Mouse (Mus musculus) kidney, postnatal 10 days (tissue): ENCODE data around the gene Casz1.

Experiments
- DNase-seq: peaks from one replicate; pipeline ENCODE4 v3.0.0; 2021; ENCODE audit warnings: mixed read lengths

Gene Casz1

DNA sequence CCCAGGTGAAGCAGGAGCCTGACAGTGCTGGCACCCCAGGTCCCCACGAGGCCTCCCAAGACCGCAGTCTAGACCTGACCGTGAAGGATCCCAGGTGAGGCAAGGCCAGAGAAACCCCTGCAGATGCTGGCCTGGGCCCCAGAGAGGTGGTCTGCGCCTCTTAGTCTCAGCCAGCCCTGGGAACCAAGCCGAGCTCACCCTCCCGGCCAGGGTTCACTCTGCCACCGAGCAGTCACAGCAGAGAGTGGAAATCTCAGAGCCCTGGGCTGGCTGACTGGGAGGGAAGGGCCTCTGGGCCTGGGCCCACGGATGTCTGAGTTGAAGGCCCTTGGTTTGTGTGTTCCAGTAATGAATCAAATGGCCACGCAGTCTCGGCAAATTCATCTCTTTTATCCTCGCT lies 137.1 kb downstream of the Casz1 start:
- DNase-seq = no peak

DNA sequence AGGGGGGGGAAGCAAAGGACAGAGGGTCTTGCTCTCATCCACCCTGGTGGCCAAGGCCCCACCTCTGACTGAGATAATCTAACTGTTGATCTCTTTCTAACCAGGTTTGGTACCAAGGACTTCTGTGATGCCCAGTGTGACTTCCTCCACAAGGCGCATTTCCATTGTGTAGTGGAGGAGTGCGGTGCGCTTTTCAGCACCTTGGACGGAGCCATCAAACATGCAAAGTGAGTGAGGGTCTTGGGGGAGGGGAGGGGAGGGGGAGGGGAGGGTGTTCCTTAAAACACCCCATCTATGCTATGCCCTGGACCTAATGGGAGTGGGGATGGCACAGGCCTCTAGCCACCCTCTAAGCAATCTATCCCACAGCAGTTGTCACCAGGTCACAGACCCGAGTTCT lies 138.9 kb downstream of the Casz1 start:
- no peak for DNase-seq

DNA sequence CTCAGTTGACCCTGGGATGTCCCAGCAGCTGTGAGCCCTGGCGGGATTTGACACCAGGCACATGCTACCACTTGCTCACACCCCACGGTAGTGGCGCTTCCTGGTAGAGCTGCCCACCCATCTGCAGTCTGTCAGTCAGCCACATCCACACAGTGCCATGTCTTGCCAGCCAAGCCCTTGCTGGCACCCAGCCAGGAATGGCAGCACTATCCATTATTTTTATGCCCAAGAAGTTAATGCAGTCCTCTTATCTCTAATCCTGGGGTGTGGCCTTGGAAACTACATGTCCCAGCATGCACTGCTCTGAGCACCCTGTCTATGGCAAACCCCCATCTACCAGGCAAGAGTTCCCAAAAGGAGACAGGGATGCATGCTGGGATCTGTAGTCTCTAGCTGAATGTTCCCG lies 141.2 kb downstream of the Casz1 start:
- DNase-seq = no peak

DNA sequence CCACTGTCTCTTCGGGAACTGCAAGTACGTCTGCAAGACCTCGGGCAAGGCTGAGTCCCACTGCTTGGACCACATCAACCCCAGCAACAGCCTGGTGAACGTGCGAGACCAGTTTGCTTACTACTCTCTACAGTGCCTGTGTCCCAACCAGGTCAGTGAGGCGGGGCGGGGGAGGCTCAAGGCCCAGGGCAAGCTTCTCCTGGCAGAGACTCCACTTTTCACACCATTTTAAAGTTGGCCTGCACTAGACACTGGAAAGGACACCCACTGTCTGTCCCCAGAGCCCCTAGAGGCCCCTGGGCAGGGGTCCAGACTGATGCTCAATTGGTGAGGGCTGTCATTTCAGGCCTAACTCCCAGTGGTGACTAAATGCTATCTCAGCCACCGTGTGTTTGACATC lies 141.8 kb downstream of the Casz1 start:
- DNase-seq = no peak

DNA sequence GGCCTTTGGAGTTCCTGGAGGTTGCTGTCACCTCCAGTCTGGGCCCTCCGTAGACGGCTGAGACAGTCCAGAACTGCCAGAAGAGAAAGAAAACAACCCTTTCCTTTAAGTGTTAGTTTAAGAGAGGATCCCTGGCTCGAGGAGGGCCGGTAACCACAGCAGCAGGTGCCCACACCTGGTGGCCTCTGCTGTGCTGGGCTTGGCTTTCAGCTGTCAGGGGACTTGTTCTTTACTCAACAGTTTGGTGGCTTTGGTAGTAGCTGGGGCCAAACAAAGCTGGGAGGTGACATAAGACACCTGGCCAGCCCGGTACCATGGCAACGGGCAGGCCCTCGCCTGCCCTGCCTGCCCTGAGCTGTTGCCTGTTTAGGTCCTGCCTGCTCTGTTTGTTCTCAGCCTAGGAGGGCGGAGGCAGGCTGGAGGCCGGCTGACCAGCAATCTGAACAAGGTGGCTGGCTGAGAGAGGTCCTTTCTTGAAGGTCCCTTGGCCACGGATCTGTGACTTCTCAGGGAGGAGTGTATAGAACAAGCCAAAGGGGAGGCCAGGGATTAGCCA lies 143.7 kb downstream of the Casz1 start:
- DNase-seq = peak; percentile 57

DNA sequence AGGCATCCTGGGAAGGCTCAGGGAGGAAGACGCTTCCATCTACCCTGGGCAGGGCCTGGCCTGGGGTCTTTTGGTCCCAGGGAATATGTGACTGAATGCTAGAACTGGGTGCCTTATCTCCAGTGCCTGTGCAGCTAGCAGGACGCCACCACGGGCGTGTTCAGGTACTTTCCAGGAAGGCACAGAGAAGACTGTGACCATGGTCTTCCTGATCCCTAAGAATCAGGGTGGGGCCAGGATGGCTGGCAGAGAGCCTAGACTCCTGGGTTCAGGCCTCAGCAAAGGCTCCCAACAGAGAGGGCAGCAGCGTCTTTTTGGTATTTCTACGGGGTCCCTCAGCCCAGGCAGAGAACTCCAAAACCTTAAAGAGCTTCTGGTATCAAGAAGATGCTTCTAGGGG lies 146.3 kb downstream of the Casz1 start:
- DNase-seq = no peak

DNA sequence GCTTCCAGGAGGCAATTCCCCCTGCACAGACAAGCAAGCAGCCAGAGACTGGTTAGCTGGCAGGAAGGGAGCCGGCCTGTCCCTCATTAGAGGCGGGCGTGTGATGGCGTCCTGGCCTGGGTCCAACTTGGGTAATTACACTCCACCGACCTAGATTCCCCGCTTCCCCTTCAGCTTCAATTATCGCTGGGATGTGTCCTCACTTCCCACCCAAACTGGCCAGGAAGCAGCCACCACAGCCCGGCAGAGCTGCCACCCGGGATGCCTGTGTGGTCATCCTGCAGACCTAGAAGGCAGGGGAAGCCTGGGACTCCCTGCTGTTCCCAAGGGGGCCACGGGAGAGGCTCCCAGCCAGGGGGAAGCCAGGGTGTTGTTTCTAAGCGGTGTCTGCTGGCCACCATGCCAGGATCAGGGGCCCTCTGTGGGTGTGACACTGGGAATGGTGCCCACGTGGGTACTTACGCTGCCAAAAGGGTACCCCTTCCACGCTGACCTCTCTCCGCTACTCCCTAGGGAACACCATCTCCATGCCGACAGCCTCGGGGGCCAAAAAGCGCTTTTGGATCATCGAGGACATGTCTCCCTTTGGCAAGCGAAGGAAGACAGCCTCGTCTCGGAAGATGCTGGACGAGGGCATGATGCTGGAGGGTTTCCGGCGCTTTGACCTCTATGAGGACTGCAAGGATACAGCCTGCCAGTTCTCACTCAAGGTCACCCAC lies 146.9 kb downstream of the Casz1 start:
- peak; percentile 79 for DNase-seq

DNA sequence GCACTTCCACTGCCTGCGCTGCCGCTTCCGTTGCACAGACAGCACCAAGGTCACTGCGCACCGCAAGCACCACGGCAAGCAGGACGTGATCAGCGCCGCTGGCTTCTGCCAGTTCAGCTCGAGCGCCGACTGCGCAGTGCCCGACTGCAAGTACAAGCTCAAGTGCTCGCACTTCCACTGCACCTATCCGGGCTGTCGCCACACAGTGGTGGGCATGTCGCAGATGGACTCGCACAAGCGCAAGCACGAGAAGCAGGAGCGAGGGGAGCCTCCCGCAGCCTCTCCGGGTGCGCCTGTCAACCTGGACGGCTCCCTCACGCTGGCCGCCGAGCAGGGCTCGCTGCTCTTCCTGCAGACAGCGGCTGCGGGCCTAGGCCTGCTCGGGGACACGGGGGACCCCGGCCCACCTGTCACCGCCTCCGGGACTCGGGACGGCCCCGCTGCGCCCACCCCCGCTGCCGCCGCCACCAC lies 147.6 kb downstream of the Casz1 start:
- peak; percentile 53 for DNase-seq

DNA sequence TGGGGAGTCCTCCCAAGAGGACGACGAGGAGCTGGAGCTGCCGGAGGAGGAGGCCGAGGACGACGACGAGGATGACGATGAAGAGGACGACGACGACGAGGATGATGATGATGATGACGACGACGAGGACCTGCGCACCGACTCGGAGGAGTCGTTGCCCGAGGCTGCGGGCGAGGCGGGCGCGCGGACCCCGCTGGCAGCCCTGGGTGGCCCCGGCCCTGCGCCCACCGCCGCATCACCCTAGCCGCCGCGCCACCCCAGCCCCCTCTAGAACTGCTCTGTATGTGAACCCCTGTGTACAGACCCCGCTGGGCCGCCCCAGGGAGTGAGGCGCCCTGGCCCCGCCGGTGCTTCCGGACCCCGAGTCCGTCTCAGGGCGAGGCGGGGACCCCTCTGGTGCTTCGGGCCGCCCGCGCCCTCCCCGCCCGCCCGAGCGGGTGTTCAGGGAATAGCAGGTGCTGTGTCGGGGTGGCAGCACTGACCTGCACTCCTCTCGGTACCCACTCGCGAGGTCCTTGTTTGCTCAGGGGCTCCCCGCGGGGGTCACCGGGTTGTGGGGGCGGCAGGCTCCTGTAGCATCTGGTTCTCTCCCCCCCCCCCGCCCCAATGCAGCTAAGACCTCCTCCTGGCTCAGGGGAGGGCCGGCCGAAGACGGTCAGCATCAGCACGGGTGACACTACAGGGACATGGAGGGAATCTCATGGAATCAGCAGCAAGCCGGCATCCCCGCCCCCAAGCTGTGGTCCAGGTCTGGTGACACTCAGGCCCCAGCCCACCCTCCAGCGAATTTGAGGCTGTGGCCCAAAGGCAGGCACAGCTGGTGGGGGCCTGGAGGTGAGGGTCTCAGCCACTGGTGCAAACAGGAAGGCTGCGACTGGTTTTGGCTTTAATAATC lies 148.3 kb downstream of the Casz1 start:
- DNase-seq = no peak

DNA sequence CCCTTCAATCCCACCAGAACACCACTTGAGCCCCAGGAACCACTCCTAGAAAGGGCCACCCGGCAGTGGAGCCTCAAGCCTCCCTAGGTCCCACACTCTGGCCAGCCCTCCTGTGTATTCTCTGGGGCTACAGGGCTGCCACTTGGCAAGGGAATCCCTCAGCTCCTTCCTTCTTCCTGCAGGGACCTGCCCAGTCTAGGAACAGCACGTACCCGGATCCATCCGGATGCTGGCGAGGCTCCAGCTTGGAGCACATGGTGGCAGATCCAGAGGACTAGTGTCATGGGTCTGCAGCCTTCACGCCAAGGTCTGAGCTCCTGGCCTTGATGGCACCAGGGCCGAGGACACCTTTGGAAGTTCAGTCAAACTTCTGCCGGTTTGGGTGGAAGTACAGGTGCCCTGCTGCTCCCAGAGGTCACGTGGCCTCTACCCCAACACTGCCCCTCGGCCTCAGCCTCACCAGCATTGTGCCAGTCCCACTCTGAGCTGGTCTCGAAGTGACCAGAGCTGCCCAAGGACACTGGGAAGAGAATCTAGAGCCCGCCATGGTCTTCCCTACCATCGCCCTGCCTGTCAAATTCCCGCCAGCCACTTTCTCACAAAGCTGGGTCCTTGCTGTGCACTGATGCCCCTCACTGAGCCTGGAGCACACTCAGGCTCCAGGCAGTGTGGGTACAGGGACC lies 151.0 kb downstream of the Casz1 start:
- DNase-seq = peak; percentile 82

DNA sequence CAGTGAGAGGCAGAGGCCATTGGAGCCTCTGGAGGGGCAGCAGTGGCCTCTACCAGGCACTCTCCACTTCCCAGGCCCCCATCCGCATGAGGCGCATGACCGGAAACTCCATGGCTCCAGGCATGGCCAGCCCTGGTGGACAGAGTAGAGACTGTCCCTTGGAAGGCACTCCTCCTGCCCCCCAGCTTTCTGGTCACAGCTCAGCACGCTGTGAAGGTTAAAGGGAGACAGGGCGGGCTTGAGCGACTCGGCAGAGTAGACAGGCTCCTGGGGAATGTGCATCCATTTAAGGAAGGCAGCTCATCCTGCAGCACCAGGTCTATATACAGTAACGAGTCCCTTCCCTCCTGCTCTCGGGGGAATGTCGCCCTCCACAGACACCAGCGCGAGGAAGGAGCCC lies 155.8 kb downstream of the Casz1 start:
- DNase-seq = peak; percentile 71

DNA sequence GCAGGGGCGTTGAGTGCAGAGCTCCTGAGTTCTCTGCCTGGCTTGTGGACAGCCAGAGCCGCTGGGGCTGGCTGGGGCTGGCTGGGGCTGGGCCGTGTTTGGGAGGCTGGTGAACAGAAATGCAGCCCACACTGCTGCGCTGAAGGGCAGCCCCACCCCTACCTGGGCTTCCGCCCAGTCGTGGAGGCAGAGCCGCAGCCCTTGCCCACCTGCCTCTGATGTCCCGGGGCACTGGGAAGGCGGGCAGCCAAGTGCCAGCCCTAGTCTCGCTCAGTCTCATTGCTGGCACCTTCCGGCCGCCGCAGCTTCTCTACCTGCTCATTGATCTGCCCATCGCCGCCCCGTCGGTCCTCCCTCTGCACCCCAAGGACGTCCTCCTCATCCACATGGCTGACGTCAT lies 156.9 kb downstream of the Casz1 start:
- DNase-seq = no peak

DNA sequence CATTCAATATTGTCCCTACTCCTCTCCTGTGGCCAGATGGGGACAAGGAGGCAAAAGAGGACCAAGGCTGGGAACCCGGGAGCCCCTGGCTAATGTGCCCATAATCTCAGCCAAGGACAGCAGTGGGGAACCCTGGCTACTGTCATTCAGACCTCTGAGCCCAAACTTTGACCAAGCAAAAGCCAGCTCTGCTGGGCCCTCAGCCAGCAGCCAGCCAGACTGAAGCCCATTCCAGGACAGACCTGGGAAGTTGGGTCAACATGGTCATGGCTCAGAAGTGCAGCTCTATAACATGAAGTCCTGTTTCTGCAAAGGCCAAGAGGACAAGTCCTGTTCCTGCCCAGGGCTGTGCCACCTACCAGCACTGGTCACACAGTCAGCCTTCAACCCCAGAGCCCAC lies 157.9 kb downstream of the Casz1 start:
- no peak for DNase-seq

DNA sequence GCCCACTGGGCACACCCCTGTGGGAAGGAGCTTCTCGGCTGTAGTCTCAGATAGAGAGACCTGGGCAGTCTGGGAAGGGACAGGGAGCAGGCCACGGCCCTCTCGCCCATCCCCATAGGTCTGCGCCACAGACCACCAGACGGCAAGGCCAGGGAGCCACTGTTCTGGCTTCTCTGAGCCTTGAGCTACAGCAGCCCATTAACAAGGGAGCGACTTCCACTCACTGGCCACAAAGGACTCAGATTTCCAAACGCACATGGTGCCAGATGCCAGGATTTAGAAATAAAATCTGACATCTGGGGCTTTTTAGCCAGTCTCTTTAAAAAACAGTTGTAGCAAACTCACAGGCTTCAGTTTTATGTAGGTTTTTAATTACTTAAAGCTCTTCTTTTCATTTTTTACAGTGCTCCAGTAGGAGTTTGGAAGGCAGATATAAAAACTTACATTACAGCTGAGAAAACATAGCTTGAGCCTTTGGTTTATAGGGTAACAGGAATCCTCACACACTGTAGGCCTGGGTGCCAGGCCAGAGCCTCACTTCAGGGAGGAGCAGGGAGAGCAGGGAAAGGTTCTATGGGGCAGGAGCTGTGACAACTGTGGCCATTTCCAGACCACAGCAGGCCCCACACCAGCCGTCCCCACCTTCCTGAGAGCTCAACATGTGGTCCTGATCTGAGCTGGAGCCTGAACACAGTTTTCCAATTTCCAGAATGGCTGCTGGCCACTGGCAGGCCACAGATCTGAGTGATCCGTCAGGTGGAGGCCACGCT lies 160.5 kb downstream of the Casz1 start:
- no peak for DNase-seq

DNA sequence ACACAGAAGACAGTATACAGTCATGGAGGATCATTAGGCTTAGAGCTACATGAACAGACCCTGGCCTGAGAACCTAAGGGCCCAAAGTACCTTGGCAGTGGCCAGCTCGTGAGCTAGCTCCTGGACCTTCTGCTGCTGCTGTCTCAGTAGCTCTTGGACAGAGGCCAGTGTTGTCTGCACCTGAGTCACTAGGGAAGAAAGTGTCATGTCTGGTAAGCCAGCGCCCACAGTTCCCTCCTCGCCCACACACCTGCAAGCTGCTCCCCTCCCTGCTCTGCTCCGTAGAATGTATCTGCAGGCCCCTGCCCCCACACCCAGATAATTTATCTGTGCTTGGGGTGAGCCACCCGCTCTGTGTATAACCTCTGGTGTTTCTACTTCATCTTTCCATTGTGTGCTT lies 161.9 kb downstream of the Casz1 start:
- no peak for DNase-seq

DNA sequence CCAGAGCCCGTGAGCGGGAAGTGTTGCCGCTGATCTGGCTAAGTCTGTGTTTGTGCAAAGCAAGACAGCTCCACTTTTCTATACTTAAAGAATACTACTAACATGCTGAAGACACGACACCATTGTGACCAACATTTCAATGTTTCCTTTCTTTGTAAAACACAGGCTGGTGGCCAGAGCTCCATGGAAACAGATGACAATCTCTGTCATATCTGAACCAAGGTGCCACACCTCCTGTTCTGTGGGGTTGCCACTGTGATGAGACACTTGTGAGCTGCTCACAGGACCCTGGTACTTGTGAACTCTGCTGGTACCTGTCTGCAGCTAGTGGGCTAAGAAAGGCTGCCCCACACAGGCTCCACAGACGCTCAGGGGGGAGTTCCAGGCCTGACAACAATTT lies 164.6 kb downstream of the Casz1 start:
- DNase-seq = no peak

DNA sequence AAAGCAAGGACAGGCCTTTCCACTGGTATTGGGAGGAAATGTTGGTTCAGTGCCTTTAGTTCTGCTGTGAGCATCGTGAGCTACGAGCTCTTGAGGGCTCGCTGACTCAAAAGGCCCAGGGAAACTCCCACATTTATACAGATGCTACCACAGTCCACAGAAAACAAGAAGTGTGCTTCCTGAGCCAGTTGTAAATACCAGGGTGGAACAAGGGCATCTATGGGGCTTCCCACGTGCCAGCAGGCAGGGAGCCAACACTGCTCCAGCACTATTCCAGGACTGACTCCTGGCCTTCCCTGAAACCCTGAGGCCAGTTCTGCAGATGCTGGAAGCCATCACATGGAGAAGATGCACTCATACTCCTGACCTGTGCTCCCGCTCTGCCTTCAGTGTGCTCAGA lies 165.4 kb downstream of the Casz1 start:
- peak; percentile 73 for DNase-seq

DNA sequence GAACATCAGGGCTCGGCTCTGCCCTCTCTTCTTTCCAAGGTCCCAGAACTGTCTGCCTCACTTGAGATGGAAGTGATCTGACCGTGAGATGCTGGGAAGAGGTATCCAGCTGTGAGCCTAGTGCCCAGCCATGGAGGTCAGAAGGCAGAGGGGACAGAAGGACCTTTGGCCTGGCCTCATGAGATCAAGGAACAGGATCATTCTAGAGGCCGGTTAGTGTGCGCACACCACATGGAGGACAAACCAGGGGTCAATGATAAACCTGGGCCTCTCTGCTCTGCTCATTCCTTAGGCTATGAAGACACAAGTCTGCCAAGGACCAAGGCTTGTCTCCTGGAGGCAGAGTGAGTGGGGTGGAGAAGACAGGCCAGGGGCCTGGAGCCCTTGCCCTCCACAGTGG lies 166.5 kb downstream of the Casz1 start:
- DNase-seq = no peak

DNA sequence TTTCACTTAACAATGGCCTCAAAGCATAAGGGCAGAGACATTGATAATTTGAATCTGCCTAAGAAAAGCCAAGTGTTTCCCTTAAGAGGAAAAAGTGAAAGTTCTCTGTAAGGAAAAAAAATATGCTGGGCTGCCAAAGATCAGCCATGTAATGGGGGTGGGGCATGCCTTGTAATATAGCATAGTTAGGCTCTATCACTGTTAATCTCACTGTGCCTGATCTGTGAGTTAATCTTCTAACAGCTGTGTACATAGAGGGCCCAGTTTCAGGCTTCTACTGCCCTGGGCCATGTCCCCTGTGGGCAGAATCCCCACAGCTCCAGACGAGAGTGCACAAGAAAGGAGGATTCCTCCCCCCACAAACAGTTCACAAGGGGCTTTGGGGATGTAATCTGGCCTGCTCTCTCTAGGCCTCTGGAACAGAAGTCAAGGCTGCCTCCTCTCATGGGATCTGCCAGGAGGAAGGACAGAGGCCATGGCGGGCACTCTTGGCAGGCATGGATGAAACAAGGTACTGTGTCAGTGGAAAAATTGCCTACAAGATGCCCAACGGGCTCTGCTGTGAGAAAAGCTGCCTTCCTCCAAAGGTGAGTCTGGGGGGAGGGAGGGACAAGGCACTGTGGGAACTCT lies 167.5 kb downstream of the Casz1 start:
- peak; percentile 12 for DNase-seq

DNA sequence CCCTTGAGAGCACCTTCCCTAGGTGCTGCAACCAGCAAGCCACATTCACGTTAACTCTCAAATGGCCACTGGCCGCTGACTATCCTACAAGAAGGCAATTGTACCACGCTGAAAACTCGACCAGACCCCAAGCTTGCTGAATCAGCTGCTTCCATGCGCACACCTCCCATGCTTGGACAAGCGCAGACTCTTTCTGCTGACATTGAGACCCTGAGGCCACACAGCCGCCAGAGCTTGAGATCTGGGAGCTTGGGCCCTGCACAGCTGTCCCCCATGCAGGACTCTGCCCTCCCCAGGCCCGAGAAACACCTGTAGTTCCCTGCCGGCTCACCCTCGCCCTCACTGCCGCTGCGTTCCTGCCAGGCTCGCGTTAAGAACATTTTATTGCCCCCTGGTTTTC lies 168.5 kb downstream of the Casz1 start:
- DNase-seq = peak; percentile 32

DNA sequence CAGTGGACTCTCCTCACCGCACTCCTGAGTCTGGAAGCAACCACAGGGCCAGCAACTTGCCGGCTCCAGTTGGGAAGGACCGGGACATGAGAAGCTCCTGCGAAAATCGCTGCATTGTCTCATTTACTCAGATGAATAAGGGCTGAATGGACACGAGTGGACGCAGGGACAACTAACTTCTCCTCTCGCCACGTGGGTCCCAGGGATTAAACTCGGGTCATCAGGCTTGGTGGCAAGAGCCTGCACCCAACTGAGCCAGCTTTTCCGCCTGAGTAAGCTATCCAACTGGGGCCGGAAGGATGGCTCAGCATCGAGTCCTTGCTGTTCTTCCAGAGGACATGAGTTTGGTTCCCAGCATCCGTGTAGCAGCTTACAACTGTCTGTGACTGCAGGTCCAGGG lies 169.2 kb downstream of the Casz1 start:
- DNase-seq = peak; percentile 12

DNA sequence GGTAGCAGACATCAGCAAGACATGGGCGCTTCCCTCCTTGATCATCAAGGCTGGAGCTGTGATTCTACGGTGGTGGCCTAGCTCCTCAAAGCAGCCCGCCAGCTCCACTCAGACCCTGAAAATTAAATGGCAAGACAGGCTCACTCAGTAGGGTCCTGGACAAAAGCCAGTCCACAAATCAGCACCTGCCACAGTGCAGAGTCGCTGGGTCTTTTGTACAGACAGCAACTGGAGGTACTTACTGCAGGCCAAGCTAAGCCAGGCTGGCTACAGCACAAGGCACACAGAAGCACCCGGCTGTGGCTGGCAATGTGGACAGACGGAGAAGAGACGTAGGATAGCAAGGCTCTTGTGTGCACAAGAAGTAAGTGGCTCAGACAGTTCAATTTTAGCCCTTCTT lies 170.6 kb downstream of the Casz1 start:
- DNase-seq = no peak
